In genomic region chr10:122448717-122449611, GRCm38 (mm10) we compare ENCODE assay signal across 7 mouse cellular contexts. TPM values are rescaled to one million over a fixed set of nuclear protein-coding genes. Genes with fewer than 3 reads are reported as not detected.
A peak's percentile ranks its signal among the peaks of the same experiment; 100 is the strongest.
DNase-seq lines count a peak whose midpoint lies in the region; ATAC-seq lines count a peak whose summit lies in the region.

No protein-coding gene starts in this region.

- ATAC-seq in heart, embryonic 12.5 days (ENCODE audit: insufficient number of reproducible peaks, low FRiP score): no peak

- no peaks in the 10 kb centered on the region for H3K9me3 ChIP-seq in heart, embryonic 12.5 days (replicated peaks)

- peak overlapping the region; percentile 55 for H3K4me3 ChIP-seq in heart, embryonic 12.5 days

- peaks cover 37% of the 10 kb centered on the region for H3K27me3 ChIP-seq in heart, embryonic 12.5 days (replicated peaks)

- peak; percentile 29 for DNase-seq in thymus, postnatal 4 days
- DNase-seq in thymus, postnatal 0 days (ENCODE audit: low spot score): no peak
- peak; percentile 63 for DNase-seq in embryo, embryonic 11 days
- peak; percentile 24 for DNase-seq in kidney, postnatal 14 days
- peak; percentile 15 to 37 for DNase-seq in lung, postnatal 4 days
- DNase-seq in right cerebral cortex, postnatal 25 days: peak; percentile 21

- peak overlapping the region; percentile 96 for H3K4me2 ChIP-seq in heart, embryonic 12.5 days

- no peak overlapping the region for H3K27ac ChIP-seq in heart, embryonic 12.5 days (ENCODE audit: poor library complexity, severe bottlenecking)

- peak overlapping the region; percentile 40 for H3K9ac ChIP-seq in heart, embryonic 12.5 days

- H3K4me1 ChIP-seq in heart, embryonic 12.5 days (replicated peaks): peaks cover 11% of the 10 kb centered on the region; the same call in 1 of the 2 replicates

- no peaks in the 10 kb centered on the region for H3K36me3 ChIP-seq in heart, embryonic 12.5 days

- WGBS in heart, embryonic 12.5 days: 1% methylated on average over 70 of the region's 70 CpGs

RNA-seq across cellular contexts. Expression of gene Avpr1a, which starts 0.7 kb away (rescaled TPM):
- 0.90 and 1.5 TPM in 2 replicates for polyA plus RNA-seq in thymus, postnatal 0 days (2015; fragmentation: Nextera tagmentation; extraction: Ambion mirVana)
- polyA plus RNA-seq in heart, embryonic 12.5 days (2016; fragmentation: Nextera tagmentation; extraction: Ambion mirVana): 0.06 and 0.12 TPM in 2 replicates
